ENCODE assay signal across 9 mouse cellular contexts in genomic region chr3:93593512-93593911, GRCm38 (mm10). TPM values are rescaled to one million over a fixed set of nuclear protein-coding genes. Genes with fewer than 3 reads are reported as not detected.
DNase-seq lines count a peak whose midpoint lies in the region; ATAC-seq and TF ChIP-seq lines count a peak whose summit lies in the region.
"Had no signal": no experiment of that assay in that cellular context is flagged by ENCODE, and none has a peak within 500 bp of the region (broad histone marks: within the 10 kb centered on the region; RNA-seq: fewer than 3 reads in every experiment).

No protein-coding gene starts in this region.

- peak; percentile 53 for DNase-seq in intestine, embryonic 14.5 days (ENCODE audit: low spot score)
- peak; percentile 52 for DNase-seq in CD4-positive helper T cell, adult 2 months (ENCODE audit: low read depth, low spot score)
- DNase-seq in adrenal gland, postnatal 10 days = peak; percentile 72
- peak; percentile 28 for DNase-seq in gastrocnemius, postnatal 25 days
- DNase-seq in limb, embryonic 14.5 days (ENCODE audit: low spot score) = peak; percentile 28
- DNase-seq in forebrain, embryonic 14.5 days (ENCODE audit: low spot score) = no peak

- H3K27ac ChIP-seq in intestine, embryonic 14.5 days (ENCODE audit: low read depth) = no peak overlapping the region
- no peak overlapping the region for H3K27ac ChIP-seq in intestine, embryonic 15.5 days
- no peak overlapping the region for H3K27ac ChIP-seq in limb, embryonic 14.5 days (replicated peaks; ENCODE audit: low read depth, low read length)
- no peak overlapping the region for H3K27ac ChIP-seq in small intestine, adult 2 months (ENCODE audit: insufficient read depth, low read depth, low read length)
- H3K27ac ChIP-seq in forebrain, embryonic 14.5 days (ENCODE audit: low read depth, low read length) = no peak overlapping the region

- no peak overlapping the region for H3K9ac ChIP-seq in intestine, embryonic 14.5 days (ENCODE audit: low read length)
- H3K9ac ChIP-seq in intestine, embryonic 15.5 days = no peak overlapping the region
- no peak overlapping the region for H3K9ac ChIP-seq in limb, embryonic 14.5 days (ENCODE audit: low read depth, low read length, severe bottlenecking)
- no peak overlapping the region for H3K9ac ChIP-seq in forebrain, embryonic 14.5 days (ENCODE audit: low read length)

- no peaks in the 10 kb centered on the region for H3K27me3 ChIP-seq in intestine, embryonic 14.5 days (replicated peaks; ENCODE audit: control insufficient read depth, insufficient read depth, low read length)
- no peaks in the 10 kb centered on the region for H3K27me3 ChIP-seq in intestine, embryonic 15.5 days (replicated peaks)
- H3K27me3 ChIP-seq in limb, embryonic 14.5 days (ENCODE audit: control insufficient read depth, insufficient read depth, low read length) = no peaks in the 10 kb centered on the region
- H3K27me3 ChIP-seq in small intestine, adult 2 months (ENCODE audit: control insufficient read depth, insufficient read depth, low read length) = no peaks in the 10 kb centered on the region
- no peaks in the 10 kb centered on the region for H3K27me3 ChIP-seq in forebrain, embryonic 14.5 days (replicated peaks; ENCODE audit: control insufficient read depth, insufficient read depth, low read length)

- TF ChIP-seq POLR2A in limb, embryonic 14.5 days (IDR thresholded peaks at IDR 0.05; ENCODE audit: borderline replicate concordance, extremely low read depth, insufficient read depth, insufficient read length) = no peak
- no peak for TF ChIP-seq POLR2A in small intestine, adult 2 months (IDR thresholded peaks at IDR 0.05; ENCODE audit: low read depth, low read length)

- TF ChIP-seq CTCF in small intestine, adult 2 months (IDR thresholded peaks at IDR 0.05; ENCODE audit: extremely low read depth, insufficient read length, insufficient replicate concordance, low read depth, low read length) = peak; percentile 83; the same call in 1 of the 2 replicates

- no peaks in the 10 kb centered on the region for H3K36me3 ChIP-seq in intestine, embryonic 14.5 days (ENCODE audit: control insufficient read depth, insufficient read depth, low read length)
- no peaks in the 10 kb centered on the region for H3K36me3 ChIP-seq in intestine, embryonic 15.5 days
- H3K36me3 ChIP-seq in limb, embryonic 14.5 days (ENCODE audit: control insufficient read depth, insufficient read depth, low read length) = no peaks in the 10 kb centered on the region
- no peaks in the 10 kb centered on the region for H3K36me3 ChIP-seq in small intestine, adult 2 months (ENCODE audit: control insufficient read depth, insufficient read depth, low read length)
- H3K36me3 ChIP-seq in forebrain, embryonic 14.5 days (ENCODE audit: control insufficient read depth, insufficient read depth, low read length) = no peaks in the 10 kb centered on the region

- no peak for ATAC-seq in intestine, embryonic 14.5 days (replicated peaks; ENCODE audit: low FRiP score, low TSS enrichment, low read depth)
- ATAC-seq in intestine, embryonic 15.5 days = no peak
- no peak for ATAC-seq in limb, embryonic 14.5 days (ENCODE audit: low FRiP score, low read depth)
- ATAC-seq in forebrain, embryonic 14.5 days = no peak

- no peaks in the 10 kb centered on the region for H3K9me3 ChIP-seq in intestine, embryonic 14.5 days (ENCODE audit: control insufficient read depth, low read length)
- no peaks in the 10 kb centered on the region for H3K9me3 ChIP-seq in intestine, embryonic 15.5 days
- H3K9me3 ChIP-seq in limb, embryonic 14.5 days (ENCODE audit: control insufficient read depth, low read length) = no peaks in the 10 kb centered on the region
- H3K9me3 ChIP-seq in forebrain, embryonic 14.5 days (replicated peaks; ENCODE audit: control insufficient read depth, low read length) = no peaks in the 10 kb centered on the region

- no peak overlapping the region for H3K4me2 ChIP-seq in intestine, embryonic 14.5 days (ENCODE audit: low read length)
- no peak overlapping the region for H3K4me2 ChIP-seq in intestine, embryonic 15.5 days (replicated peaks)
- H3K4me2 ChIP-seq in limb, embryonic 14.5 days (replicated peaks; ENCODE audit: low read depth, low read length, severe bottlenecking) = no peak overlapping the region
- no peak overlapping the region for H3K4me2 ChIP-seq in forebrain, embryonic 14.5 days (ENCODE audit: low read length)

- no peak overlapping the region for H3K4me3 ChIP-seq in intestine, embryonic 14.5 days (ENCODE audit: low read depth, low read length)
- H3K4me3 ChIP-seq in intestine, embryonic 15.5 days (replicated peaks) = no peak overlapping the region
- no peak overlapping the region for H3K4me3 ChIP-seq in limb, embryonic 14.5 days (replicated peaks; ENCODE audit: low read length)
- no peak overlapping the region for H3K4me3 ChIP-seq in small intestine, adult 2 months (ENCODE audit: low read depth, low read length)
- H3K4me3 ChIP-seq in forebrain, embryonic 14.5 days (ENCODE audit: low read depth, low read length) = no peak overlapping the region

- 63% methylated on average over 1 of the region's 1 CpGs for WGBS in intestine, embryonic 14.5 days
- WGBS in intestine, embryonic 15.5 days = 55% methylated on average over 1 of the region's 1 CpGs
- 60% methylated on average over 1 of the region's 1 CpGs for WGBS in limb, embryonic 14.5 days
- WGBS in small intestine, adult 2 months = 77% methylated on average over 1 of the region's 1 CpGs
- 76% methylated on average over 1 of the region's 1 CpGs for WGBS in forebrain, embryonic 14.5 days

- peaks cover 16% of the 10 kb centered on the region for H3K4me1 ChIP-seq in intestine, embryonic 14.5 days (replicated peaks; ENCODE audit: control insufficient read depth, insufficient read depth, low read length)
- H3K4me1 ChIP-seq in intestine, embryonic 15.5 days (replicated peaks) = peaks cover 3% of the 10 kb centered on the region; the same call in 1 of the 2 replicates
- no peaks in the 10 kb centered on the region for H3K4me1 ChIP-seq in limb, embryonic 14.5 days (ENCODE audit: control insufficient read depth, insufficient read depth, low read length)
- H3K4me1 ChIP-seq in small intestine, adult 2 months (ENCODE audit: control insufficient read depth, insufficient read depth, insufficient read length, low read length) = peaks cover 21% of the 10 kb centered on the region; the same call in 1 of the 2 replicates
- H3K4me1 ChIP-seq in forebrain, embryonic 14.5 days (ENCODE audit: control insufficient read depth, insufficient read depth, low read length) = no peaks in the 10 kb centered on the region

RNA-seq across cellular contexts. Expression of gene S100a10, which starts 38.6 kb away (rescaled TPM):
- 497 and 519 TPM in 2 replicates for polyA plus RNA-seq in intestine, embryonic 14.5 days (2014; fragmentation: Nextera tagmentation; extraction: Ambion mirVana)
- polyA plus RNA-seq in intestine, embryonic 15.5 days (2015; fragmentation: Nextera tagmentation; extraction: Ambion mirVana) = 640 and 689 TPM in 2 replicates
- 100 to 1,000 TPM; 204 to 207 TPM for total RNA-seq in adrenal gland, postnatal 10 days (2021)
- 10 to 100 TPM; 63.9 to 85.7 TPM for total RNA-seq in gastrocnemius, postnatal 25 days (2021)
- polyA plus RNA-seq in limb, embryonic 14.5 days (2012; rRNA removed) = 208 and 328 TPM in 2 replicates
- polyA plus RNA-seq in limb, embryonic 14.5 days (2014; fragmentation: Nextera tagmentation; extraction: Ambion mirVana) = 625 and 691 TPM in 2 replicates
- polyA plus RNA-seq in small intestine, adult 2 months (2012; rRNA removed) = 43.4 and 172 TPM in 2 replicates
- 121 and 131 TPM in 2 replicates for polyA plus RNA-seq in forebrain, embryonic 14.5 days (2014; fragmentation: Nextera tagmentation; extraction: Ambion mirVana)

RNA-seq across cellular contexts. Expression of gene Tdpoz2, which starts 59.0 kb away (rescaled TPM):
- polyA plus RNA-seq in intestine, embryonic 14.5 days (2014; fragmentation: Nextera tagmentation; extraction: Ambion mirVana) = not detected in 2 replicates
- polyA plus RNA-seq in intestine, embryonic 15.5 days (2015; fragmentation: Nextera tagmentation; extraction: Ambion mirVana) = not detected in 2 replicates
- 1 to 10 TPM; 1.3 to 2.1 TPM for total RNA-seq in adrenal gland, postnatal 10 days (2021)
- not detected for total RNA-seq in gastrocnemius, postnatal 25 days (2021)
- not detected in 2 replicates for polyA plus RNA-seq in limb, embryonic 14.5 days (2012; rRNA removed)
- not detected in 2 replicates for polyA plus RNA-seq in limb, embryonic 14.5 days (2014; fragmentation: Nextera tagmentation; extraction: Ambion mirVana)
- not detected in 2 replicates for polyA plus RNA-seq in small intestine, adult 2 months (2012; rRNA removed)
- not detected in 2 replicates for polyA plus RNA-seq in forebrain, embryonic 14.5 days (2014; fragmentation: Nextera tagmentation; extraction: Ambion mirVana)
- total RNA-seq: layer of hippocampus, postnatal 14 days had no signal
